Mouse (Mus musculus) cerebellum, adult 2 months (tissue): ENCODE data around the gene Lingo1.

ENCODE experiments used
- CTCF ChIP-seq: fragments of 200-500 bp; IDR thresholded peaks from 2 replicates; pipeline ENCODE4 v1.5.1; 2011; ENCODE audit warnings: low read depth, mild to moderate bottlenecking, control low read depth, low read length, moderate library complexity, borderline replicate concordance; ENCODE audit not compliant: insufficient read depth
- POLR2A ChIP-seq: fragments of 200-500 bp; IDR thresholded peaks from 2 replicates; pipeline ENCODE4 v1.6.1; 2011; ENCODE audit warnings: low read length, control low read depth, borderline replicate concordance; ENCODE audit not compliant: insufficient read depth

DNA sequence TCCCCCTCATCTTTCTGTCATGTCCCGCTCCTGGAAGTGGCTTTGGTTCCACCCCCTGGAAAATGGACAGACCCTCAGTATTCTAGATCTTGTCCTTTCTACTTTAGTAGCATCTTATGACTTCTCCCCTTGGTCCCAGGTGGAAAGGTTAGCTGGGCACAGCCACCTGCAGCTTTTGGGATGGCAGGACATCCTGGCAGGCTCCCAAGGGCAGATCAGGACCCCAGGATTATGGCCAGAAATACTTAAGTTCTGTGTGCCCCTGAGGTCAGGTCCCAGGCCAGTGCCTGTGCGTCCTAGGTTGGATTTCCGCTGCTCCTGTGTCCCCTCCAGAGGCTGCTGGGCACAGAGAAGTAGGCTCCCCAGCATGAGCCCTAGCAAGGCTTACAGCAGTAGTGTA, 180.2 kb downstream of the Lingo1 start:
- TF ChIP-seq CTCF (no peak), POLR2A (no peak)
